Mouse (Mus musculus): ENCODE data around the gene Erfe.

Gene Erfe

DNA sequence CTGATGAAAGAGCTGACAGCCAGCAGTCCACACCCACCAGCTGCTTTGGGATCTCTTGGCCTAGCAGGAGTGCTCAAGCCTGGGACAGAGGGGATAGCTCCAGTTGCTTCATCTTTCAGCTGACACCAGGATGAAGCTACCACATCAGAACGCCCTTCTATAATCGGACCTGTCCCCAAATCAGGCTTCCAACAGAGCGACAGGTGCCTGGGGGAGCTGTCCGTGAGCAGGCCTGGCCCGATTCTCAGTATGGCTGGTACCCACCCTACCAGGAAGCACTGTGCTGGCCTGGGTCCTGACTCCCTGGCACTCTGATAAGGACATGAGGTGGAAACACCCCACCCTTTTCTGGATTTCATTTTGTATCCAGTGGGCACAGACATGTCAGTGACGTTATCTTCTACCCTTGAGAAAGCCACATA lies 7.2 kb downstream of the Erfe start:
- no peak for DNase-seq (ENCODE audit: low read depth)

DNA sequence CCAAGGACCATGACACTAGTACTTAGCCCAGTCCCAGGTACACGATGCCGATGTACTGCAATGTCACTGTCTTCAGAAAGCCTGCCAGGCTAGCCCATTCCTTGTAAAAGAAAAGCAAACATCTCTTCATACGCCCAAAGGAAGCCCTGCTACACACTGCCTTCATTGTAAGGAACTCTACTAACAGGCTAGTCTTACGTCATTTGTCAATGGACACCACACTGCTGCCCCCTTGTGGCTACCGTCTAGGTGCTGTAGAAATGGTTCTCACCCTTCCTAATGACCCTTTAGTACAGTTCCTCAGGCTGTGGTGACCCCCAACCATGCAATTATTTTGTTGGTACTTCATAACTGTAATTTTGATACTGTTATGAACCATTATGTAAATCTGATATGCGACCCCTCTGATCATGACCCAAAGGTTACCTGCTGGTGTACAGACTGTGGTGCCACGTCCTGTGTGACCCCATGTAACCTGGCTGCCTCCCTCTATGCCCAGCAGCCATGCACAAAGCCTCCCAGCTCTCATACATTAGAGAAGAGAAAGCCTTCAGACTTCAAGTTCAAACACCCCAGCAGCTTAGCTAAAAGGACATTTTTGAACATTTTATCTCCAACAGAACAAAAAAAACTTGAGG lies 14.3 kb downstream of the Erfe start:
- peak; percentile 81 for DNase-seq (ENCODE audit: low read depth)

DNA sequence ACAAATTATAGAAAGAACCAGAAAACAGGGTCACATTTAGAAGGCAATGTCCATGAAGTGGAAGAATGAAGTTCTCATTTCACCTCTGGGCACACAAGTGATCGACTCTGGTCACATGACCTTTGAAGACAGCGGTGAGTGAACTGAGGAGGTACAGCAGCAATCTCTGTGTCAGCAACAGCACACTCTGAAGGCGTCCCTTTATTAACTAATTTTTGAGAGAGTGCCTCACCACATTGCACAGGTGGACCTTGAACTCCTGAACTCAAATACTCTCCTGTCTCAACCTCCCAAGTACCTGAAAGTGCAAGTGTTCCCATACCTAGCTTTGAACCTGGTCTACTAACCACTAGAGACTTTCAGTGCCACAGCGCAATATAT lies 14.9 kb downstream of the Erfe start:
- no peak for DNase-seq (ENCODE audit: low read depth)

DNA sequence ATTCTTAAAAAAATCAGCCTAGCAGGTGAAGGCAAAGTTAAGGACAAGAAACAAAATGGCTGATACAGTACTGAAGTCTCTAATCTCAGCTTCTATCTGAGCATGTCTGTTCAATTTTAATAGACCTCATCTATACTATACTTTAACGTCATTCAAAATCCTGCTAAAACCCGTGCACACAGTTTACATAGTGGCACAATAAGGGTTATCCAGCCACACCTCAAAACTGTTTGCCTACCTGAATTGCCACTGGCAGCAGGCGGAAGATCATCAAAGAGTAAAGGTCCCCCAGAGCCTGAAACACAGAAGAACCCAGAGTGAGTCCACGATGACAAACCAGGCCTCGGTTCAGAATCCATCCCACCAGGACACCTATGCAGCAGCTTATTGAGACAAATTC lies 24.1 kb downstream of the Erfe start:
- DNase-seq (ENCODE audit: low read depth), result no peak

DNA sequence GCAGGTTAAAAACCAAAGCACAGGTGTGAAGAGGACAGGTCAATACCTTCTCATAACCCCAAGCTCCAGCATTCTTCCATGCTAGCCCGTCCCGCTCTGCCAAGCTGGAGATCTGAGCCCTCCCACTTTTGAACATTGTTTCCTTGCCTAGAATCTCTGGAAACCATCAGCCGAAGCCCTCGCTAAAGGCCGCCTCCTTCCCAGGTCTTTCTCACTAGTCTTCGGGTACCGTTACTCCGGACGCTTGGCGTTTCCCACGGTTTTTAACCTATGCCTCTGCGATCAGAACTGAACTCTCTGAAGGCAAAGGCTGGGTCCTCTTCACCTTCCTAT lies 31.7 kb downstream of the Erfe start:
- DNase-seq (ENCODE audit: low read depth), result no peak

DNA sequence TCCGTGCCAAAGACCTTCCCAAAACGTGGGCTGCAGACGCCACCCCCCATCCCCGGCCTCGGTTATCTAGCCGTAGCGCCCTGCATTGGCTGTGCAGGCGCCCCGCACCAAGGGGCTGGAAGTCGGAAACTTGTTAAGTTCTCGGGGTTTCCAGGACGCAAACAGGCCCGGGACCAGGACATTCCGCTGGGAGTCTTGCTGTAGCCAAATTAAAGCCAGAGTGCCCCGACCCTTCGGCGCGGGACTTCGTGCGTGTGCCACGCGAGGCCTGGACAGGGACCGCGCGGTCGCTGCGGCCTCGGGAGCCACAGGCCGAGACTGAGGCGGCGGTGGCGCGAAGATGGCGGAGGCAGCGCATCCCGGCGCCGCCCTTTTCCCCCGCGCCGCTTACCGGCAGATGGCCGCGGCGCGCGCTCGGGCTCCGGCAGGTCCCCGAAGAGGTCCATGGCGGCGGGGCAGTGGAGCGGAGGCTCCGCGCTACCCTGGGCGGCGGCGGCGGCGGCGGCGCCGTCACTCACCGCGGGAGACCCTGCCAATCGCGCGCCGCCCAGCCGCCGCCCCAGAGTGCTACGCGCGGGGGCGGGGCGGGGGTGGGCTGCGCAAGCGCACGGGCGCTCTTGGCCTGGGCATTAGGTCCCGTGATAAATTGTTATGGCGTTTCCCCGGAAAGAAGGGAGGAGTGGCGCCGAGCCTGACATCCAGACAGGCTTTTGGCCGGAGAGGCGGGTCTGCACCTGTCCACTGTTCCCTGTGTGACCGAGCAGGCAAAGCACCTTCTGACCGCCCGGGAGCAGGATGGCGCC lies 32.2 kb downstream of the Erfe start, which contains the start of gene Ilkap:
Gene Ilkap (minus strand): TSS at position 556 of the 803 bp plus-strand sequence.
- DNase-seq (ENCODE audit: low read depth), result peak; percentile 91

DNA sequence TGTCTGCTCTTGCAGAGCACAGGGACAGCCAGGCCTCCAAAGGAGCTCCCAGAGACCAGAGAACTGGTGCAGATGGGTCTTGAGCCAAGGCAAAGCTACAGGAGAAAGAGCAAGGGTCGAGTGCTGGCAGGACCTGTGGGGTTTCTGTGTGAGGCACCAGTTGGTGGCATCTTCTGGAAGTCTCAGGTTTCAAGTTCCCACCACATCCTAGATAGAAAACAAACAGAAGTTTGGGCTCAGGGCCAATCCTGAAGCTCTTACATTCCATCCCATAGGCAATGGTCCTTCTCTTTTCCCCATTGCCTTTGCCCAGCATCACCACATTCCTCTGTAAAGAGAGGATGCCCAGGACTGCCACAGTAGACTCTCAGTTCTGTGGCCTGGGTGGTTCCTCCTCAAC lies 38.7 kb downstream of the Erfe start:
- no peak for DNase-seq (ENCODE audit: low read depth)

DNA sequence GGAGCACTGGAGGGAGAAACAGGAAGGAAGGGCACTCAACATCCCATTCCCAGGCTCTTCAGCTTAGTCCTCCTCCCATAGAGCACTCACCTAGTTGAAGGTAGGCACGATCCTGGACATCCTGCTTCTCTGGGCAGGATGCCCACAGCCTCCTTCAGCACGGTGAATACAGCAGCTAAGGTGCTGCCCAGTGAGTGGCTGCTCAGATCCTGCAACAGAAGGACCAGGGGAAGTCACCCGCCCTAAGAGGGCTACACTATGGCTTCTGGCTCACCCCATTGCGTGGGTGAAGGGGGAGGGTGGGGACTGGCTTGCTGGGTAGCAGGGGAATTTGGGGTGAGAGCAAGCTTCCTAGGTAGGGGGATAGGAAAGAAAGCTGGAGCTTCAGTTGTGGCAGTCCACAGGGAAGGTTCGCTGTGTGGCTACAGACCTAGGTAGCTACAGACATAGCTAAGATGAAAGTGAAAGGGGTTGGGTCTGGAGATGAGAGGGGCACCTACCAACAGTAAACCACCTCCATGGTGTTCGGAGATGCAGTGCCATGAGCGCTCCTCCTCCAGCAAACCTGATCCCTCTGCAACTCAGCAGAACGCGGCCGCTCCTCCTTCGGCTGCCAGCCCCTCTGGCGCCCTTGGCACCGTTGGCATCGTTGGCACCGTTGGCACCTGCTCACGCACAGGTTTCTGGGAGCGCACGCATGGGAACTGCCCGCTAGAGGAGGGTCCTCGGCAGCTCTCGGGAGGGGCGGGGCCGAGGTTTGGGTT lies 39.4 kb downstream of the Erfe start:
- no peak for DNase-seq (ENCODE audit: low read depth)

DNA sequence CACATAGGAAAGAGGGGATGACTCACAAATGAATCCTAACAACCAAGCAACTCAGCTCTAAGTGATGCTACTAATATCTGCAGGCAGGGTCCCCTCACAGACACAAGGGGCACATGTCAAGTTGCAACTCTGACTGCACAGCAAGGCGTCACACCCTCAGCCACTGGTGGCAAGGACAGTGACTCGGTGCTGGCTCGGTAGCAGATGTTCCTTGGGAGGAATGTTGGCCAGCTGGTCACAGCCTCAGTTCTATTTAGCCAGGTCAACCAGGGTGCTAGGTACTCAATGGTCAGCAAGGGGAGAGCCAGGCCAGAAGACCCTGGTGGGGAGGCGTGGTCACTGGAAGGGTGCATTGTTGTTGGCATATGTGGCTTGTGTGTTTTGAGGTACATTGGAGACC lies 41.6 kb downstream of the Erfe start:
- no peak for DNase-seq (ENCODE audit: low read depth)

DNA sequence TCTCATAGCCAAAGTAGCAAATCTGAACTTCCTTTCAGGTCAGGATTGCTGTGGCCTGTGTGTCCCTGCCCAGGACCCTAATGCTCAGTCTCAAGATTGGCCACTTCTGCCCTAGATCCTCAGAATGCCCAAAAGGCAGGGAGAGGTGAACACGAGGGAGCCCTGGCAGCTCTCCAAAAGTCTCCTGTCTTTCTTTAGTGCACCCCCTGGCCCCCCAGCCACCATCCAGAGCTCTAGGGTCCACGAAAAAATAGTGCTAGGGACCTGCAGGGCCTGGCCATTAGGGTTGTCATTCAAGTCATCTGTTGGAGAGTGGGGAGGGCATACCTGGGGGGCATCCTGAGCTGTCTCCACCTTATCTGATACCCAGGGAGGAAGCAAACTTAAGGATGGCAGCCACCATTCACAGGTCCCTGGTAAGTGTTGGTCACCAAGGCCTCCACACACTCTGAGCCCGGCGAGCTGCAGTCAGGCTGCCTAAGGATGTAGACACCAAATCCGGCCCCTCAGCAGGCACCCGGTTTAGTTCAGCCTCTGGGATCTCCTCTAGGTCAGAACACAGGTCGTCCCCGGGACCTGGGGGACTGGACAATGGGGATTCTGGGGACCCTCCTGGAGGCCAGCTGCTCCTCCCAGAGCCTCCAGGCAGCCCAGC lies 45.5 kb downstream of the Erfe start:
- DNase-seq (ENCODE audit: low read depth), result no peak

DNA sequence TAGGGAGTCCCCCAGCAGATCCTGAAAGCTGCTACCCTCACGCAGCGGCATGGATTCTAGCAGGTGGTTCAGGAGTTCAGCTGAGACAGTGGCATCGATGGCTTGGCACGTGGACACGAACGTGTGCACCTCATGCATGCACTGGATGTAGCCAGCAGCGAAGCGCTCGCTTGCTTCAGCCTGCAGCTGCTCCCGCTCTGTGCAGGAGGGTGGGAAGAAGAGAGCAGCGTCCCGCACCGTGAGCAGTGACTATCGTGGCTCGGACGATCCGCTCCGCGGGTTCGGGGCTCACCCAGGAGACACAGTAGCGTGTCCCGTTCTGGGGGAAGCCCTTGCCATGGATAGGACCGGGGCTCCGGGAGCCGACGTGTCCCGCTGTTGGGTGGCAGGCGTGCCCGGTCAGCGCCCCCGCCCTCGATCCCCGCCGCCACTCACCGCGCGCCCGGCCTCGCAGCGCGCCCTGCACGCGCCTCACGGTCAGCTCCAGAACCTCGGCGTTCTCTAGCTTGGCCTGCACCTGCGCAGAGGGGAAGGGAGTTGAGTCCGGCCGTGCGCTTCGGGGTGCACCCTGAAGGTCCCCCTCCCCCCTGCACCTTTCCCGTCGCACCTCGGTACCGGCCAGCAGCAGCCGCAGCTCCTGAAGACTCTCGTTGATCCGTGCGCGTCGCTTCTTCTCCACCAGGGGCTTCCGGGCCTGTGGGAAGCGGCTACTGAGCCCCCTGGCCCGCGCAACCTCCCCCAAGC lies 46.2 kb downstream of the Erfe start:
- no peak for DNase-seq (ENCODE audit: low read depth)

DNA sequence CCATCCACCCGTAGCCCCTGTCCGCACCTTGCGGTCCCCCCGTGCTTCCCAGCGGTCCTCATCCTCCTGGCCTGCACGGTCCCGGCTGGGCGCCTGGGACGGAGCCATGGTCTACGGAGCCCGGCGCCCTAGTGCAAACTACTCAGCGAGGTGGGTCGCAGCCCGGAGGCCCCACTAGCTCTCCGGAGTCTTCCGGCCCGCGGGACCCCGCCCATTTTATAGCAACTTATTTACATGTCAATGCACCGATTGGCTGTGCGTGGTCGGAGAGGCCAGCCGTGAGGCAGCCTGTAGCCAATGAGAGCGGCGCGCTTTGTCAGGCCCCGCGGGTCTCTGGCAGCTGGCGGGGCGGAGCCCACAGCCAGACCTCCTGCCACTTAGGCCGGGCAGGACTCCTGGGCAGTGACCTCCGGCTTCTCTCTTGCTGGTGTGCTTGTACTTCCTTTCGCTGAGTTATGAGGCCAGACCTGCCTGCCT lies 46.8 kb downstream of the Erfe start:
- peak; percentile 94 for DNase-seq (ENCODE audit: low read depth)

DNA sequence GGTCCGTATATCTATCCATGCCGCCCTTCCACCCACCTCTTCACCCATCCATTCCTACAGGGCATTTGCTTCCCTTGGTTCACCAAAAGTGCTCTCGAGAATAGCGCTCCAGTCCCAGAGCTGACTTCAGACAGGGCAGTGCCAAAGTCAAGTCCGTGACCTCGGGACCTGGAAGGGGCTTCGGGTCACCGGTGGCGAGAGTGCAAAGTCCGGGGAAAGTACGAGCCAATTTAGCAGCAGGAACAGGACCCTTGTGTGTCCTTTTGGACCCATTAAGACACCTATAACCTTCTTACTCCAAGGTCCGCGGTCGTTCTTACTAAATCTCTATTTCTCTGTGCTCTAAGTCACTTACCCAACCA lies 47.3 kb downstream of the Erfe start:
- DNase-seq (ENCODE audit: low read depth), result no peak

DNA sequence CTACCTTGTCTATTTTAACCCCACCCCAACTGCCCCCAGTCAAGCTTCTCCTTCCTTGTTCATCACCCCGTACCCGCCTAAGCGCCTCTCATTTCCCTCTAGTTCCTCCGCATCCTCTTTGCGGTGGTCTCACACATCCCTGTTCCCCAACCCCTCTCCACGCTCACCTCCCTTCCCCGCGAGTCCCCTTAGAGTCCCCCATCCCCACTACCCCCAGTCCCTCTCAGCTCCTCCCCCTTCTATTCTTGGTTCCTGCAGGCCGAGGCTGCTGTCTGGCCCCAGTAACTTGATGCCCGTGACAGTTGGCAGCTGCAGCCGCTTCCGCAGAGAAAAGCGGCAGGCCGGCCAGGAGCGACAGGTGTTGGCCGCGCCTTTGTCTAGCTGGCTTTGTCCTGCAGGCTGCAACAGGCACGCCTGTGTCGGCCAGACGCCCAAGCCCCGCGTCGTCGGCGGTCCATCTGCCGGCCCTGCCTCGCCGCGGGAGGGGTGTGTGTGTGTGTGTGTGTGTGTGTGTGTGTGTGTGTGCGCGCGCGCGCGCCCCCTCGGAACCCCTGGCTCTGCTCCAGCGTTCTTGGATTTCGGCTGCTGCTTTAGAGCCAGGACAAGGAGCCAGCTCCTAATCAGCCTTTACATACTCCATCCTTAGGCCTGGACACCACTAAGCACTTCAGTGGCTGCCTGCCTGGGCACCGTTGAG lies 47.8 kb downstream of the Erfe start, which contains the start of gene Hes6:
Gene Hes6 (minus strand): TSS at position 141 of the 697 bp plus-strand sequence.
- DNase-seq (ENCODE audit: low read depth), result peak; percentile 57

DNA sequence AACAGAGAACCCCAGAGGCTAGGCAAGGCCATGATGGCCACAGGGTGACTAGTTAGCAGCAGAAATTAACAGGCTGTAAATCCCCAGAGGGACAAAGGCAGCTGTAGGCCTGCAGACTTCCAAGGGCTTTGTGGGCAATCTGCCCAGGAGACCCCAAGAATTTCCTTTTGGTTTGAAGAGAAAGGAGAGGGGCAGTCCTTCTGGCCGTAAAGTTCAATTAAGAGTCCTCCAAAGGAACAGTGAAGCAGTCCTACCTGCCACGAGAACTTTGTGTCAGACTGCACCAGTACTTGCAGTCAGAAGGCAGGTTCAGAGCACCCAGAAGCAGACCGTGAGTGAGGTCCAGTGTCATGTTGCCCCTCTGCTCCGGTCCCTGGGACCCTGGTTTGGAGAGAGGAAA lies 48.7 kb downstream of the Erfe start:
- DNase-seq (ENCODE audit: low read depth), result no peak

DNA sequence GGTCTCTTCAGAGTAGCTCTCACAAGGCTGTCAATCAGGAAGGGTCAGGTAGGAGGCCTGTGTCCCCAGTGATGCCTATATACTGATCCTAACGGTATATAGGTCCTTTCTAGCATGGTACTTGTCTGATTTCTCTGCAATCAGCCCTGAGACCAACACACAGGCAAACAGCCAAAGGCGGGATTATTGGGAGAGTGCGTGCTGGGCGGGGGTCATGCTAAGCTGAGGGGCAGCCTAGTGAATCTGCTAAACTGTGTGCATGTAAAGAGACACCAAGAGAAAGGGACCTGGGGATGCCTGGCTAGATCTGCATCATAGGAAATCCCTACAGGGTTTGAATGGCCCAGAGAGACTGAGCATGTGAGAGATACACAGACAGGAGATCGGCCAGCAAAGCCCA lies 49.1 kb downstream of the Erfe start:
- no peak for DNase-seq (ENCODE audit: low read depth)

DNA sequence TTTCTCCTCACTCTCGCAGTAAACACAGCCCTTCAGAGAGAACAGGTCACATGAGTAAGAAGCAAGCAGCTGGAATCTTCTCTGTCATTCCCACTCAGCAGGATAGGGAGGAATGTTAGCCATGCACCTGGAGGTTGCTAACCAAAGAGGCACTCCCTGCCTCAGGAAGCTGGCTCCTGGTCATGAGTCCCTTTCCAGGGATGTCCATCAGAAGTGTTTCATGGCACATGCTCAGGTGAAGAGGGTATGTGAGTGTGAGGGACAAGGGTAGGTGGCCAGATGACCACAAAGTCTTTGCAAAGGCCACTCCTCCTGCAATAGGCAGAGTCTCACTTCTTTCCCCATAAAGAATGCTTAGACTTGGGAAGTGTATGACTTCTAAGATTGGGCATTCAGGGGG lies 51.8 kb downstream of the Erfe start:
- DNase-seq (ENCODE audit: low read depth), result no peak

DNA sequence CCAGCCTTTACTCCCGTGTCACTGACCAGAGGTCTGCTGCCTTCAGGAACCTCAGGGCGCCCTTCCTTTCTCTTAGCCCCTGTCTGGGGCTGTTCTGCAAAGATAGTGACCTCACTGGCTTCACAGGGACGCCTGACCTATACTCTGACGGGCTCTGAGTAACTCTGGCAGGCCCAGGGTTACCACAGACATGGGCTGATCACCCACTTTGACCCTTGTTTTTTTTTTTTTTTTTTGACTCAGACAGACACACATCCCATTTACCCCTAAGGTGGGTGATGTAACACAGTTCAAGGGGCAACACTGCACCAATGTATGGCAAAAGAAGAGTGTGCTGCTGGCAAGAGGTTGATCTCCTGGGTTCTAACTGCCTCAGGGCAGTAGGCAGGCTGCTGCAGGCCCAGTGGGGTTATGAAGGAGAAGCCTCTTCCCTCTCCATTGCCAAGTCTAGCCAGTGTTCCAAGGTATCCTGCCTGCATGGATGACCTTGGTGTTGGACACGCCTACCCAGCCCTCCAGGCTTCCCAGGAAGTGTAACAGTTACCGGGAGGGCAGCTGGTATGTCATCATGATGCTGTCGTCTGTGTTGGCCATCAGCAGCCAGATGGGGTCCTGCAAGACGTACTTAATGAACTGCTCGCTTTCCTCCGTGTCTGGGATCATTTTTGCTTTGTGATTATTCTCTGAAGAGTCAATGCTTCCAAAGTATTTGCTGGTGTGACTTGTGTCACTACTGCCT lies 53.8 kb downstream of the Erfe start:
- no peak for DNase-seq (ENCODE audit: low read depth)

DNA sequence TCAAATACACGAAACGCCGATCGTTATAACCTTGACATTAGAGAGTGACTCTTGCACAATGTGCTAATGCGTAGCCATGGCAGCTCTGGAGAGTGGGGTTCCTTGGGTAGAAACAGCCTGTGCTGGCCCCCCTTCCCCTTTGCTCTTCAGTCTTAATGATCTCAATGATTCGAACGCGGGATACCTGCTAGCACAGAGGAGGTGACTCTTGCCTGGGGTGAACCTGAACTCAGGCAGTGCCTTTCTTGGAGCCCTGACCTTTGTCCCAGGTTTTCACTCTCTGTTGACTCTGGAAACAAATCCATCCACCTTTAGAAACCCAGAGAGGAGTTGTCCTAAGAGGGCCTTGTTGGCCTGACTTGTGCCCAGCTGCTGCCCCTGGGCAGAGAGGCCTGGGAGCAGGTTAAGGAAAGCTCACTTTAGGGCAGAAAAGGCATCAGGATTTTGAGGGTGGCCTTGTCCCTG lies 54.4 kb downstream of the Erfe start:
- no peak for DNase-seq (ENCODE audit: low read depth)

All from naive thymus-derived CD4-positive, alpha-beta T cell, adult 2 months (primary cell).